Mouse (Mus musculus) gastrocnemius, postnatal 36 days (tissue): Measurements from ENCODE around the gene Xpnpep2. TPM values are rescaled to one million over a fixed set of nuclear protein-coding genes. Genes with fewer than 3 reads are reported as not detected.

Experiments used
- DNase-seq, 2 experiments: peaks; one replicate each; pipeline ENCODE4 v3.0.0; 2022
- intact Hi-C: fragments of 180-260 bp; cut with DNase I; formaldehyde crosslinking; loops from one replicate; pipeline ENCODE4 v1.15.1; 2025
- total RNA-seq, 2 experiments: library from RNA; stranded (reverse); gene quantifications; 2 replicates each; pipeline ENCODE4 v1.2.3; 2021

Xpnpep2 gene
- total RNA-seq, 2 experiments from 2014 or later, result 0.64 to 0.77 TPM

- peak; percentile 24 to 26 for DNase-seq
- intact Hi-C loops, result loop anchor here (5.0 kb wide), 1 partner anchor 102 kb away; no protein-coding TSS in a partner anchor
Observed at GRCm38 (mm10) chrX:48124132-48125071, 15.9 kb downstream of the Xpnpep2 start.

- intact Hi-C loops, result loop anchor here (2.0 to 5.0 kb wide), 2 partner anchors 105 to 132 kb away; no protein-coding TSS in a partner anchor
Observed at GRCm38 (mm10) chrX:48126903-48127476, 18.5 kb downstream of the Xpnpep2 start.

GRCm38 (mm10) chrX:48127502-48128218 is 19.1 kb downstream of the Xpnpep2 start:
- DNase-seq, result no peak
- intact Hi-C loops, result loop anchor here (2.0 to 5.0 kb wide), 2 partner anchors 105 to 133 kb away; no protein-coding TSS in a partner anchor

More at GRCm38 (mm10) chrX:48126903-48127476, 18.5 kb downstream of the Xpnpep2 start:
- no peak for DNase-seq

GRCm38 (mm10) chrX:48129167-48129566 is 20.6 kb downstream of the Xpnpep2 start:
- intact Hi-C loops, result loop anchor here (5.0 kb wide), 1 partner anchor 107 kb away; no protein-coding TSS in a partner anchor
- no peak for DNase-seq

- DNase-seq, result no peak
- intact Hi-C loops, result no loop called here
Observed at GRCm38 (mm10) chrX:48136935-48137334, 28.4 kb downstream of the Xpnpep2 start.

- intact Hi-C loops, result no loop called here
- no peak for DNase-seq
Observed at GRCm38 (mm10) chrX:48138011-48138410, 29.5 kb downstream of the Xpnpep2 start.

- intact Hi-C loops, result no loop called here
- DNase-seq, result no peak
Observed at GRCm38 (mm10) chrX:48138539-48139275, 30.2 kb downstream of the Xpnpep2 start.

- intact Hi-C loops, result no loop called here
- no peak for DNase-seq
Observed at GRCm38 (mm10) chrX:48139368-48140285, 31.1 kb downstream of the Xpnpep2 start.

- DNase-seq, result no peak
- intact Hi-C loops, result no loop called here
Observed at GRCm38 (mm10) chrX:48140286-48140877, 31.9 kb downstream of the Xpnpep2 start.

GRCm38 (mm10) chrX:48141481-48141880 is 33.0 kb downstream of the Xpnpep2 start:
- intact Hi-C loops, result no loop called here
- DNase-seq, result no peak

GRCm38 (mm10) chrX:48143415-48144335 is 35.1 kb downstream of the Xpnpep2 start:
- intact Hi-C loops, result no loop called here
- no peak for DNase-seq

GRCm38 (mm10) chrX:48146262-48146661 is 37.7 kb downstream of the Xpnpep2 start, which contains the start of gene Sash3:
Gene Sash3, plus strand, starts transcription at chrX:48146436.
- DNase-seq, result no peak

GRCm38 (mm10) chrX:48147226-48147625 is 38.7 kb downstream of the Xpnpep2 start:
- intact Hi-C loops, result no loop called here
- DNase-seq, result no peak

More at GRCm38 (mm10) chrX:48146262-48146661, 37.7 kb downstream of the Xpnpep2 start, which contains the start of gene Sash3:
- intact Hi-C loops, result no loop called here

GRCm38 (mm10) chrX:48147741-48148186 is 39.2 kb downstream of the Xpnpep2 start:
- DNase-seq, result no peak
- intact Hi-C loops, result no loop called here

- no peak for DNase-seq
- intact Hi-C loops, result no loop called here
Observed at GRCm38 (mm10) chrX:48152106-48152505, 43.6 kb downstream of the Xpnpep2 start.

- no peak for DNase-seq
- intact Hi-C loops, result no loop called here
Observed at GRCm38 (mm10) chrX:48153414-48153813, 44.9 kb downstream of the Xpnpep2 start.

GRCm38 (mm10) chrX:48153949-48154348 is 45.4 kb downstream of the Xpnpep2 start:
- DNase-seq, result no peak

More at GRCm38 (mm10) chrX:48153949-48154348, 45.4 kb downstream of the Xpnpep2 start:
- intact Hi-C loops, result no loop called here
